Mouse (Mus musculus) ES-Bruce4 (cell line): Measurements from ENCODE around the gene Iars2.

ENCODE experiments used
- CTCF ChIP-seq: IDR thresholded peaks from one replicate; pipeline ENCODE4 v1.8.1; 2011; ENCODE audit warnings: low read depth, low read length
- EP300 ChIP-seq: IDR thresholded peaks from 2 replicates; pipeline ENCODE4 v1.6.1; 2011; ENCODE audit warnings: low read depth, low read length; ENCODE audit not compliant: insufficient read depth
- POLR2A ChIP-seq: IDR thresholded peaks from one replicate; pipeline ENCODE4 v1.8.1; 2011; ENCODE audit warnings: low read length; ENCODE audit not compliant: insufficient read depth

DNA sequence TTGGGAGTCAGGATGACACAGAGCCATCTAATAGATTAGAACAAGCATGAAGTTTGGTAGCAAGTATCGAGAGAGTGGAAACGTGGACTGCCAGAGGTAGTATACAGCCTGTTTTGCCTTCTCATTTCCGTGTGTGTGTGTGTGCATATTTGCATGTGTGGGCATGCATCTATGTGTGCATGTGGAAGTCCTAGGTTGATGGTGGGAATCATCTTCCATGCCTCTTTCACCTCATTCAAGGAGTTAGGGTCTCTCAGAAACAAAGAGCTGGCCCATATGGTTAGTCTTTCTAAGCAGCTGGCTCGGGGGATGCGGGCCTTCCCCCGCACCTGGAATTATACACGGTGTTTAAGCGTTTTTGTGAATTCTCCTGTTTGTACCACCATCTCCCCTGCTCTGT is 655 bp upstream of the Iars2 start:
- TF ChIP-seq EP300 (no peak), CTCF (no peak), POLR2A (no peak)
